ENCODE assay signal across 21 mouse cellular contexts in genomic region chr4:95096731-95097130, GRCm38 (mm10). TPM values are rescaled to one million over a fixed set of nuclear protein-coding genes. Genes with fewer than 3 reads are reported as not detected.
DNase-seq lines count a peak whose midpoint lies in the region; ATAC-seq and TF ChIP-seq lines count a peak whose summit lies in the region.
"Had no signal": no experiment of that assay in that cellular context is flagged by ENCODE, and none has a peak within 500 bp of the region (broad histone marks: within the 10 kb centered on the region; RNA-seq: fewer than 3 reads in every experiment).

No protein-coding gene starts in this region.

- WGBS in lung, embryonic 15.5 days, result 22% methylated on average over 2 of the region's 2 CpGs
- WGBS in lung, postnatal 0 days, result 36% methylated on average over 2 of the region's 2 CpGs

- peaks cover 76% of the 10 kb centered on the region for H3K4me1 ChIP-seq in lung, embryonic 15.5 days
- peaks cover 26% of the 10 kb centered on the region for H3K4me1 ChIP-seq in lung, postnatal 0 days (ENCODE audit: insufficient read depth, low read depth, low read length)
- H3K4me1 ChIP-seq: hindbrain, embryonic 12.5 days had no signal

- ATAC-seq in lung, embryonic 15.5 days (ENCODE audit: borderline replicate concordance, extremely low read depth, low FRiP score, low TSS enrichment), result no peak
- ATAC-seq in lung, postnatal 0 days, result no peak
- ATAC-seq: forebrain, embryonic 16.5 days; hindbrain, embryonic 16.5 days had no signal

- no peaks in the 10 kb centered on the region for H3K36me3 ChIP-seq in lung, embryonic 15.5 days
- H3K36me3 ChIP-seq in lung, postnatal 0 days (ENCODE audit: insufficient read depth, low read length), result no peaks in the 10 kb centered on the region
- H3K36me3 ChIP-seq: embryonic facial prominence, embryonic 13.5 days; forebrain, embryonic 12.5 days; heart, embryonic 13.5 days; hindbrain, embryonic 12.5 days had no signal

- H3K9me3 ChIP-seq in lung, embryonic 15.5 days, result no peaks in the 10 kb centered on the region
- no peaks in the 10 kb centered on the region for H3K9me3 ChIP-seq in lung, postnatal 0 days (ENCODE audit: low read length)
- H3K9me3 ChIP-seq: forebrain, embryonic 12.5 days had no signal

- H3K27me3 ChIP-seq in lung, embryonic 15.5 days, result no peaks in the 10 kb centered on the region
- H3K27me3 ChIP-seq in lung, postnatal 0 days (replicated peaks; ENCODE audit: insufficient read depth, low read length), result no peaks in the 10 kb centered on the region
- H3K27me3 ChIP-seq: CH12.LX; embryonic facial prominence, embryonic 13.5 days; forebrain, embryonic 12.5 days; heart, embryonic 13.5 days; hindbrain, embryonic 12.5 days had no signal

- no peak for TF ChIP-seq CTCF in lung, postnatal 0 days (IDR thresholded peaks at IDR 0.05)

- 0 out of 2 replicates have a peak overlapping the region, but pooled peaks have one; percentile 7 for H3K27ac ChIP-seq in lung, embryonic 15.5 days
- no peak overlapping the region; the same call in 1 of the 2 replicates for H3K27ac ChIP-seq in lung, postnatal 0 days (ENCODE audit: low read length)
- H3K27ac ChIP-seq: embryonic facial prominence, embryonic 13.5 days; forebrain, embryonic 12.5 days; heart, embryonic 13.5 days; hindbrain, embryonic 12.5 days had no signal

- H3K4me2 ChIP-seq in lung, embryonic 15.5 days, result no peak overlapping the region
- no peak overlapping the region for H3K4me2 ChIP-seq in lung, postnatal 0 days (replicated peaks; ENCODE audit: low read depth, low read length)
- H3K4me2 ChIP-seq: embryonic facial prominence, embryonic 13.5 days; forebrain, embryonic 12.5 days; heart, embryonic 13.5 days; hindbrain, embryonic 12.5 days had no signal

- peak; percentile 66 for DNase-seq in heart, adult 11 months
- DNase-seq in heart, adult 18-20 months, result no peak
- no peak for DNase-seq in lung, postnatal 0 days (ENCODE audit: low spot score)
- DNase-seq in induced T-regulatory cell, adult 2 months (ENCODE audit: low read depth), result peak; percentile 32
- DNase-seq in neural tube, embryonic 10.5 days (ENCODE audit: extremely low spot score, low spot score), result no peak
- no peak for DNase-seq in adrenal gland, postnatal 36 days
- DNase-seq: adrenal gland, adult 8-10 months; B cell, adult 2 months; cerebellum, adult 11 months; cerebellum, adult 8-10 months; cerebellum, postnatal 25 days; gastrocnemius, postnatal 10 days; heart, postnatal 36 days had no signal

- no peak overlapping the region for H3K9ac ChIP-seq in lung, embryonic 15.5 days
- H3K9ac ChIP-seq in lung, postnatal 0 days (replicated peaks; ENCODE audit: low read depth), result no peak overlapping the region
- H3K9ac ChIP-seq: embryonic facial prominence, embryonic 13.5 days; forebrain, embryonic 12.5 days; heart, embryonic 13.5 days; hindbrain, embryonic 12.5 days had no signal

- no peak for TF ChIP-seq EP300 in lung, postnatal 0 days (IDR thresholded peaks at IDR 0.05)

- no peak overlapping the region for H3K4me3 ChIP-seq in lung, embryonic 15.5 days
- H3K4me3 ChIP-seq in lung, postnatal 0 days (ENCODE audit: low read depth, low read length), result no peak overlapping the region
- H3K4me3 ChIP-seq: embryonic facial prominence, embryonic 13.5 days; forebrain, embryonic 12.5 days; heart, embryonic 13.5 days; hindbrain, embryonic 12.5 days had no signal

RNA-seq across cellular contexts. Expression of gene Jun, which starts 44.7 kb away (rescaled TPM):
- total RNA-seq in heart, adult 18-20 months (2021), result 10 to 100 TPM; 56.1 to 67.7 TPM
- polyA plus RNA-seq in lung, embryonic 15.5 days (2015; fragmentation: Nextera tagmentation; extraction: Ambion mirVana), result 123 and 124 TPM in 2 replicates
- 145 and 158 TPM in 2 replicates for polyA plus RNA-seq in lung, postnatal 0 days (2015; fragmentation: Nextera tagmentation; extraction: Ambion mirVana)
- 100 to 1,000 TPM; 145 to 309 TPM for total RNA-seq in adrenal gland, postnatal 36 days (2021)

Comparison
In these comparisons a context has a peak if more than half of its experiments do, and no peak if none do; other contexts are left out.
1. DNase-seq: peak in heart, adult 11 months (single experiment) and induced T-regulatory cell, adult 2 months (single experiment); none in heart, adult 18-20 months (0 of 2), lung, postnatal 0 days (single experiment), neural tube, embryonic 10.5 days (single experiment) and adrenal gland, postnatal 36 days (0 of 2).